Mouse (Mus musculus) C2C12 (cell line): ENCODE results near the gene Efhd1. TPM values are rescaled to one million over a fixed set of nuclear protein-coding genes. Genes with fewer than 3 reads are reported as not detected.

ENCODE experiments used
- H3K27me3 ChIP-seq: one replicate; pipeline ENCODE4 v1.6.1; 2011; ENCODE audit not compliant: control insufficient read depth, insufficient read depth, insufficient read length
- H3K36me3 ChIP-seq: one replicate; pipeline ENCODE4 v1.6.1; 2011; ENCODE audit not compliant: control insufficient read depth, insufficient read depth
- H3K4me3 ChIP-seq: one replicate; pipeline ENCODE4 v1.5.1; 2011; ENCODE audit warnings: mild to moderate bottlenecking, control low read depth; ENCODE audit not compliant: poor library complexity, insufficient read depth, severe bottlenecking
- H3K79me2 ChIP-seq: one replicate; pipeline ENCODE4 v1.6.1; 2011; ENCODE audit not compliant: control insufficient read depth, insufficient read depth
- H3K79me3 ChIP-seq: one replicate; pipeline ENCODE4 v1.6.1; 2011; ENCODE audit warnings: low read depth, control low read depth
- H3ac ChIP-seq: one replicate; pipeline ENCODE3; 2011; ENCODE audit warnings: low read depth; ENCODE audit not compliant: control insufficient read depth, insufficient read length
- CEBPB ChIP-seq: IDR thresholded peaks from one replicate; pipeline ENCODE4 v1.6.1; 2011; ENCODE audit warnings: low read depth, mild to moderate bottlenecking, control low read depth, moderate library complexity
- CTCF ChIP-seq: IDR thresholded peaks from one replicate; pipeline ENCODE4 v1.5.1; 2011; ENCODE audit not compliant: control insufficient read depth, insufficient read depth, insufficient read length
- FOSL1 ChIP-seq: IDR thresholded peaks from one replicate; pipeline ENCODE4 v1.8.0; 2011; ENCODE audit warnings: mild to moderate bottlenecking, low read length; ENCODE audit not compliant: poor library complexity, insufficient read depth, severe bottlenecking
- MAX ChIP-seq: IDR thresholded peaks from one replicate; pipeline ENCODE4 v1.6.1; 2011; ENCODE audit warnings: mild to moderate bottlenecking, control low read depth
- MYOD1 ChIP-seq: IDR thresholded peaks from one replicate; pipeline ENCODE4 v1.6.1; 2011; ENCODE audit warnings: low read depth; ENCODE audit not compliant: control insufficient read depth, insufficient read length
- MYOG ChIP-seq: IDR thresholded peaks from one replicate; pipeline ENCODE4 v1.6.1; 2011; ENCODE audit not compliant: control insufficient read depth, insufficient read length; ENCODE audit errors: extremely low read depth
- USF1 ChIP-seq: IDR thresholded peaks from one replicate; pipeline ENCODE4 v1.6.1; 2011; ENCODE audit warnings: low read depth, mild to moderate bottlenecking, control low read depth, moderate library complexity
- polyA plus RNA-seq: library from polyadenylated mRNA; unstranded; fragments of >200 nt; fragmentation: generic; extraction: Trizol; gene quantifications from one replicate; pipeline ENCODE4 v1.2.1, GENCODE M21; 2012; ENCODE audit warnings: missing spikeins

The Efhd1 gene
- polyA plus RNA-seq, 1 experiment = 0.25 TPM

DNA sequence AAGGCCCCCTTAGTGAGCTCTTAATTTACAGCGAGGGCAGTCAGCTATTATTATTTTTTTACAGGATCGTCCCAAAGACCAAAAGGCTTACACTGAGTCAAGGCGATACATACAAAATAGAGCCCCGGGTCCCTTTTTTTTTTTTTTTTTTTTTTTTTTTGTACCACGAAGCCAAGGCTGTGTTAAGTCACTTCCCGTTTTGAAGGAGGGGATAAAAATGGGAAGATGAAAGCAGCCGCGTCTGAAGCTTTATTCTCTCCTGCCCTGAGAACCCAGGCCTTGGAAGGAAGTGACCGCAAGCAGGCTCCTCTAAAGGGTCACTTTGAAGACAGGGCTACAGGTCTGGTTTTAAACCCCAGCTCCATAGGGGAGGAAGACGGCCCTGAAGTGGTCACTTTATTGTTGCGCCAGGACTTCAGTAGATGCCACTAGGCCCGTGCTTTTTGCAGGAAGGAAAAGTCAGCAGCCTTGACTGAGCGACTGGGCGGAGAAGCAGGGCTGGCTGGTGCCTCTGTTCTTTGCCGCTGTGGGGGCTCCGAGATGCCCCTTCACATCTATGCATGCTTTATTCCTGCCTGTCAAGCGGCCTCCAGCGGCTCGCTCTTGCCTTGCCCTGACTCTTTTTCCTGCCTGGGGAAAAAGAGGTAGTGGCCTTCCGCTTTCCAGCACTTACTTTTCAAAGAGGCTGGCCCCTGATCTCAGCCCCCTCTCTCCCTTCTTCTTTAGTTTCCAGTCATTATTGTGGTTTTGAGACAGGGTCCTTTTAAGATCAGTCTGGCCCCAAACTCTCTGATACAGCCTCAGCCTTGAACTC is 17.6 kb downstream of the Efhd1 start:
- Histone ChIP-seq H3K36me3 (no peaks in the 10 kb centered on the region), H3K4me3 (no peak overlapping the region), H3K79me2 (no peaks in the 10 kb centered on the region), H3K27me3 (peaks cover 4% of the 10 kb centered on the region), H3ac (no peak overlapping the region), H3K79me3 (no peaks in the 10 kb centered on the region)
- TF ChIP-seq MAX (no peak), MYOD1 (no peak), CEBPB (no peak), USF1 (no peak), MYOG (no peak), CTCF (no peak), FOSL1 (no peak)

DNA sequence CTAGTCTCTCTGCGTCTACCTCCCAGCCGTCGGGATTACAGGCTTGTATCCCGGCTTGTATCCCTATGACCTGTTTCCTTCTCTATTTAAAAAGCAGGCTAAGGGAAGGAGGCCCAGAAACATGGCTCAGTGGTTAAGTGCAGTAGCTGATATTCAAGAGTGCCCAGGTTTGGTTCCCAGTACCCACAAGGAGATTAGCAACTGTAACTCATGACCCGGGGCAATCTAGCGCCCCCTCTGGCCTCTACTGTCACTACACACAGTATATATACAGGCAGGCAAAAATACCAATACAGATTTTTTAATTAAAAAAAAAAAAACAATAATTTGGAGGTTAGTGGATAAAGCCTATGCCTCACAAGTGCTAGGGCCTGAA is 18.2 kb downstream of the Efhd1 start:
- TF ChIP-seq MAX (no peak), FOSL1 (no peak), CTCF (no peak), CEBPB (no peak), MYOG (no peak), MYOD1 (no peak), USF1 (no peak)
- no peak overlapping the region for H3K4me3 ChIP-seq

DNA sequence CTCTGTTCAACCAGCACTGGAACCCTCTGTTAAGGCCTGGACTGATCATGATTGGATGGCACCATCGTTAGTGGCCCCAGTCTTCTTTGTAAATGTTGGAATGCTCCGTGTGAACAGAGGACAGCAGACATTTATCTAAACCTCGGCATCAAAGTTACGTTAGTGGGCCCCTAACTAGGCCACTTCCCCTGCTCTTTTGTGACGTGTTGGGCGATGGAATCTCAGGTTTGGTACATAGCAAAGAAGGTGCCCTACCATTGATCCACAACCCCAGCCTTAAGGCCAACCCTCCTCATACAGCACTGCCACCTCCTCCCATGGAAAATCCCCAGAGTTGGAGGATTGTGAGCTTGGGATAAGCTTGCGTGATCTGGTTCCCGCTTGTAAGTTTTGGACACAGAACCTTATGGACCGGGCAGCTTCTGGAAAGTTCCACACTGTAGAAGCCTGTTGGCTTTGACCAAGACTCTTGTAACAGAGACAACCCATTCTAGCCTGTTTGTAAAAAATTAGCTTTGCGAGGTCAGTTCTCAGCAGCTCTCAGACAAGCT is 19.3 kb downstream of the Efhd1 start:
- no peak overlapping the region for H3ac ChIP-seq
- peaks cover 4% of the 10 kb centered on the region for H3K27me3 ChIP-seq
- no peaks in the 10 kb centered on the region for H3K36me3 ChIP-seq
- TF ChIP-seq MYOD1 (no peak), MAX (no peak)
- no peaks in the 10 kb centered on the region for H3K79me3 ChIP-seq
- H3K4me3 ChIP-seq = no peak overlapping the region
- H3K79me2 ChIP-seq = no peaks in the 10 kb centered on the region

More for the DNA sequence above, 18.2 kb downstream of the Efhd1 start:
- no peaks in the 10 kb centered on the region for H3K79me2 ChIP-seq
- H3K79me3 ChIP-seq = no peaks in the 10 kb centered on the region
- peaks cover 4% of the 10 kb centered on the region for H3K27me3 ChIP-seq
- no peak overlapping the region for H3ac ChIP-seq
- no peaks in the 10 kb centered on the region for H3K36me3 ChIP-seq

DNA sequence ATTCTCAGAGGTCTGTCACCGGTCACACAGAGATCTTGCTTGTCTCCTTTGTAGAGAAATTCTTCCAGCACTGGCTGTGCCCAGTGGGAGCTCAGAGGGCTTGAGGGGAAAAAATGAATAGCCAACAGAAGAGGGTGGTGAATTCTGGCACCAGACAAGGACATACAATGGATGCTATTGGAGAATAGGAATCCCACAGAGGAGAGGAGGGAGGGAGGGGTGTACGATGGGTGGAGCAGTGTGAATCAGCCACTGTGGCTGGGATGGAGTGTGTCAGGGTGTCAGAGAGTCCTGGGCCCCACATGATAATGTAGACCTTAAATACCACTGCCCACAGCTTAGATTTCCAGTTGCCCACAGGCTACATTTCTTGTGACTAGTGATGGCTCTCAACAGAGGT is 22.9 kb downstream of the Efhd1 start:
- peaks cover 4% of the 10 kb centered on the region for H3K27me3 ChIP-seq
- H3K79me3 ChIP-seq = no peaks in the 10 kb centered on the region
- H3K79me2 ChIP-seq = no peaks in the 10 kb centered on the region
- no peaks in the 10 kb centered on the region for H3K36me3 ChIP-seq
- H3K4me3 ChIP-seq = no peak overlapping the region
- no peak for TF ChIP-seq CTCF
- no peak for TF ChIP-seq USF1
- no peak for TF ChIP-seq MYOD1
- no peak for TF ChIP-seq MAX
- no peak for TF ChIP-seq CEBPB
- TF ChIP-seq FOSL1 = no peak
- TF ChIP-seq MYOG = no peak
- no peak overlapping the region for H3ac ChIP-seq

DNA sequence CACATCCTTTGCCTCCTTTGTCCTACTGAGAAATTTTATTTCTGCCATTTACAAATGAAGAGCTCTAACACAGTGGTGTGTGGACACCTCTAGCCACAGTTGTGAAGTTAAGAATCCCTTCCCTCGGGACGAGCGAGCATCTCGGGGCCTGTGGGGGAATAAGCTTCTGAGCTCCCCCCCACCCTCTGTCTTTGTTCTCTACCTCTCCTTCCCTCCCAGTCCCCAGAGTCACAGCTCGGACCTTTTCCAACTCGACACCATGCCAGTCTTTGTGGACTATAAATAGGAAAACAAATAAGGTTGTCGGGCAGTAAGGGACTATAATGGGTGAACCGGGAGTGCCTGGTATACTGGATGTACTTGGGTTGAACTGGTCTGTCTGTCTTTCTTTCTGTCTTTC is 27.3 kb downstream of the Efhd1 start:
- no peaks in the 10 kb centered on the region for H3K36me3 ChIP-seq
- no peaks in the 10 kb centered on the region for H3K79me3 ChIP-seq
- H3K4me3 ChIP-seq = no peak overlapping the region
- H3K79me2 ChIP-seq = no peaks in the 10 kb centered on the region
- TF ChIP-seq MYOD1 = no peak
- TF ChIP-seq CEBPB = no peak
- no peaks in the 10 kb centered on the region for H3K27me3 ChIP-seq
- no peak overlapping the region for H3ac ChIP-seq

DNA sequence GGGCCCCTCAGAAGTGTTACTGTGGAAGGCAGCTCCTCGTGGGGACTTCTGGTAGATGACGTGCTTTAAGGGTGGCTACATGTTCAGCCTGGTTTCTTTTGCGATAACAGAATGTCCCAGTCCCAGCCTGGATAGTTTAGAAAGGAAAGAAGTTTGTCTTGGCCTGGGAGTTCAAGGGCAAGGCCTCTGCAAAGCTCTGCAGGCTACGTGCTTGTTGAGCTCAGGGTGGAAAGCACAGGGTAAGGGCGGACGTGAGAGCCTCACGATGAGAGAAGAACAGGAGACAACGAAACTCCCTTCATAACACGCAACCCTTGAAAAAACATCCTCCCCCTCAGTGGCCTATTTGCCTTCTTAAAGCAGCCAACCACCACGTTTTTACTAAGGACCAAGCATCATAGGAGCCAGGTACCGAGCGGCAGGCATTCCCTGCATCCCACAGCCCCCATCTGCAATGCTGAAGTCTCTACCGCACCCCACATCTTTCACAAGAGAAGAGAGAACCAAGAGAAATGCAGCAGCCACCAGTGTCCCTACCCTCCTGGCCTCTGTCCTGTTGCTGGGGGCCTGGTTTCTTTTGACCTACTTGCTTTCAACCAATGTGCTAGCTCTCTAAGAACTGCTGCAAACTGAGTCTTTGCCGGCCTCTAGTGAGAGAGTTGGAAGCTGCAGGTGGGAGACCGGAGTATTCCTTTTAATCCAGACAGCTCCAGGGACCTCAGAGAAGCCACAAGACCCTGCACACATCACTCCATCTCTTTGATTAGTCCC is 28.4 kb downstream of the Efhd1 start:
- Histone ChIP-seq H3K36me3 (no peaks in the 10 kb centered on the region), H3ac (no peak overlapping the region), H3K79me3 (no peaks in the 10 kb centered on the region), H3K27me3 (no peaks in the 10 kb centered on the region), H3K79me2 (no peaks in the 10 kb centered on the region), H3K4me3 (no peak overlapping the region)
- TF ChIP-seq CEBPB (no peak), MYOG (no peak), USF1 (no peak), CTCF (no peak), MYOD1 (no peak), FOSL1 (no peak), MAX (no peak)
